Mouse (Mus musculus): ENCODE measurements at regions not wholly inside any gene's neighbourhood (a gene's known extent, or its start where the extent isn't known, plus 50 kb on each side); places are given as distances from the start of the nearest gene placed in this dataset.

GRCm38 (mm10) chr12:105898580-105899293 lies 111.3 kb upstream of the Vrk1 start:
- DNase-seq (ENCODE audit: low spot score in 2 of 2): no peak

DNA sequence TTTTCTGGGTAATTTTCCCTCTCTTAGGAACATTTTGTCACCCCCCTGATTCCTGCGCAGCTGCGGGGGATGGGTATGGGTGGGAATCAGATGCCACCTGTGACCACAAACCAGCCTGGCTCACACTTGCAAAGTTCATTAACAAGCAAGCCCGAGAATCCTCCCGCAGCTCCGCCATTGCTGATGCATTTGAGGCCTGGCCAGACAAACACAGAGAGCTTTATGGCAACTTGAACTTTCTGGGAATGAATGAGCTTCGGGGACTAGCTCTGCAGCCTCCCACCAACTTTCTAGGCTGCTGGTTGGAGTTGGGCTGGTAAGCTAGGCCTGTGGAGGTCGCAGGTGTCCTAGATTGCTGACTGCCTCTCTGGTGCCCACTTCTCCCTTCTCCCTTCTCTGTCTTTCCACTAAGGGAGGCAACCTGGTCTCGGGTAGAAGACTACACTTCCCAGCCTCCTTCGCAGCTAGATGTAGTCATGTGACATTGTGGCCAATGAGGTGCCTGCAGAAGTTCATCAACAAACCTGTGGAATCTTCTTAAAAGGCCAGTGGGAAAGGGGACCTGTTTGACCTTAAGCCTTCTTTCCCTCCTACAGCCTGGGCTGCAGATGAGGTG lies 110.6 kb upstream of the Vrk1 start:
- no peak for DNase-seq (ENCODE audit: low spot score in 2 of 2)

- no peak for DNase-seq (ENCODE audit: low spot score in 2 of 2)
Observed at GRCm38 (mm10) chr12:105900479-105900878, 109.5 kb upstream of the Vrk1 start.

GRCm38 (mm10) chr12:105903072-105903471 lies 107.0 kb upstream of the Vrk1 start:
- no peak for DNase-seq (ENCODE audit: low spot score in 2 of 2)

DNA sequence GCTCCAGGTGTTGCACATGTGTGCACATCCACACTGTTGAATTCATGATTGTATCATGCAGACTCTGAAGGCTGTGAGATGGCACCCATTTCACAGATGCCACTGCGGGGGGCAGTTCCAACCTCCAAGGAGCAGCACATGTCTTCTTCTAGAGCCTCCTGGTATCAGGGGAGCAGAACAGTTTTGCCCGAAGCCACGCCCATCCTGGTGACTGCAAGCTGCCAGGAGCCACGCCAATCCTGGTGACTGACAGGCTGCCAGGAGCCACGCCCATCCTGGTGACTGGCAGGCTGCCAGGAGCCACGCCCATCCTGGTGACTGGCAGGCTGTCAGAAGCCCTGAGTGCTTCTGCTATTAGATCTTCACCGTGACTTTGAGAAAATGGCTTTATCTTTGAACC lies 103.4 kb upstream of the Vrk1 start:
- no peak for DNase-seq (ENCODE audit: low spot score in 2 of 2)

DNA sequence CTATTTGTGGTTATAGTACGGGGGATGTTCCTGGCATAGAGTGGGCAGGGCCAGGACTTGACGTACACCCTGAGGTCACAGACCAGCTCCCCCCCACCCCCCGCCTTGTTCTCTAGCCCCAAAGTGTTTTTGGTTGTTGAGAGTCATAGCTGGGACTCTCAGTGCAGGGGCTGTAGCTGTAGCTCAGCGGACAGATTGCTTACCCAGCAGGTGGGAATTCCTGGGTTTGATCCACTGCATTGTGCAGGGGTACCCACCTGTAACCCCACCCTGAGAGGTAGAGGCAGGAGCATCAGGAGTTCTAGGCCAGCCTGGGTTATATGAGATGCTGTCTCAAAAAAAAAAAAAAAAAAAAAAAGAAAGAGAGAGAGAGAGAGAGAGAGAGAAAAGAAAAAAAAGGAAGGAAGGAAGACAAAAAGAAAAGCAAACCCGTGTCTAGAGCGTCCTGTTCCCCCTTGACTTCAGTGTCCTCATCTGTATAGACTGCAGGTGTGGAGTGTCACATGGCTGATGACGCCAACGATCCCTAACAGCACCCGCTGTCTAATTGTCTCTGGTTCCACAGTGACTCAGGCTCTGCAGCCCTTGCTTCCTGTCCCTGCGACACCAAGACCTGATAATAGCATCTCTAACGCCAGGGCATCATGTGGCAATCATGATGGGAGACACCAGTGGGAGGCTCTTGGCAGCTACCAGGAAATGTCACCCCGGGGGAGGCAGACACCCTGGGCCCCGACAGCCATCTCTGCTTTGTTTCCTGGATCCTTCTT lies 102.0 kb upstream of the Vrk1 start:
- DNase-seq (ENCODE audit: low spot score in 2 of 2): no peak

- DNase-seq (ENCODE audit: low spot score in 2 of 2): no peak
Observed at GRCm38 (mm10) chr12:105911556-105911955, 98.5 kb upstream of the Vrk1 start.

GRCm38 (mm10) chr12:105917388-105917963 lies 92.6 kb upstream of the Vrk1 start:
- DNase-seq (ENCODE audit: low spot score in 2 of 2): peak in 1 of 2 experiments; percentile 38

- no peak for DNase-seq (ENCODE audit: low spot score in 2 of 2)
Observed at GRCm38 (mm10) chr12:105918775-105919174, 91.3 kb upstream of the Vrk1 start.

GRCm38 (mm10) chr12:105927210-105927609 lies 82.8 kb upstream of the Vrk1 start:
- no peak for DNase-seq (ENCODE audit: low spot score in 2 of 2)

DNA sequence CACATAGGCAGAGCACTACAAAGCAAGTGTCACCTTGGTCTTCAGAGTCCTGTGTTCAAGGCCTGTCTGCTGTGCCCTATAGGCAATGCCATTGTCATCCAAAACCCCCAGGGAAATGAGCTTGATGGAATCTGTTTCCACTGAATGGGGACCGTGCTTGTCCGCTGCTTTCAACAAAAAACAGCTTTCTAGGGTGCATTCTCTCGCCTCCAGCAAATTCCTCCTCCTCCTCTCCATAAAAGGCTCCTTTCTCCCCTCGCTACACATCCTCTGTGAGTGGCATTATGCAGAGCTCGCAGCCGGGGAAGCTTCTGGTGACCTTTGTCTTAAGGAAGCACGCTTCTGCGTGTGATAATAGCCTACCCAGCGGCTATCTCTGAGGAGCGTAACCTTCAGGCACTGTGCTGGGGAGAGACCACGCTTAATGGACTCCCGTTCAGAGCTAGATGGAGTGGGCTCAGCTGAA lies 80.5 kb upstream of the Vrk1 start:
- DNase-seq (ENCODE audit: low spot score in 2 of 2): no peak

- peak; percentile 42 to 67 for DNase-seq (ENCODE audit: low spot score in 2 of 2)
Observed at GRCm38 (mm10) chr12:105935441-105935880, 74.6 kb upstream of the Vrk1 start.

DNA sequence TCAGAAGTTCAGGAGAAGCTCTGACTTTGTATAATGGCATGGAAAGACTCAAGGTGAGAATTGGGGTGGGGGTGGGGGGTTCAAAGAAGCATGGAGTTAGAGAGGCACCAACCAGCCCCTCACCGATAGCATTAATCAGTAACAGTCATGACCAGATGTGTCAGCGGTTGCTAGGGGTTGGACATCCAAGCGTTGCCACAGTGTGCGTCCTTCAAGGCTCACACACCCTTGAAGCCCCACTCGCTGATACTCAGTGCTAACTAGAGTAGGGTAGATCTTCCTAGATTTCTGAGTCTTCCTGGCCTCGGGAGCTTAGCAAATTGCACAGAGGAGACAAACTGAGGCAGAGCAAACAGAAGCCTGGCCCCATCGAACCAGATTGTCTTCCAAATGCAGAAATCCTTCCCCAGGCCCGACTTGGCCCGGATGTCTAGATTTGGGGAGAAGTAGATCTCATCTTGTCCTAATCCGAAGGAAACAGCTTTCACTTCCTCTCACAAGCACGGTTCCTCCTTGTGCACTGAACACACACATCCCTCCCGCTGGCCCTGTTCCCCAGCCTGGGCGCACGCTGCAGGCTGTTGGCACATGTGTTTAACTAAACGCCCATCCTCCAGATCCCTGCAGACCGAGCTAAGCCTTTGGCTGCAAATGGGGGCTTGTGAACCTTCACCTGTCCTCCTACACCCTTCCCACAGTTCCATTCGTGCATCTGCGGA lies 73.1 kb upstream of the Vrk1 start:
- peak; percentile 47 to 67 for DNase-seq (ENCODE audit: low spot score in 2 of 2)

DNA sequence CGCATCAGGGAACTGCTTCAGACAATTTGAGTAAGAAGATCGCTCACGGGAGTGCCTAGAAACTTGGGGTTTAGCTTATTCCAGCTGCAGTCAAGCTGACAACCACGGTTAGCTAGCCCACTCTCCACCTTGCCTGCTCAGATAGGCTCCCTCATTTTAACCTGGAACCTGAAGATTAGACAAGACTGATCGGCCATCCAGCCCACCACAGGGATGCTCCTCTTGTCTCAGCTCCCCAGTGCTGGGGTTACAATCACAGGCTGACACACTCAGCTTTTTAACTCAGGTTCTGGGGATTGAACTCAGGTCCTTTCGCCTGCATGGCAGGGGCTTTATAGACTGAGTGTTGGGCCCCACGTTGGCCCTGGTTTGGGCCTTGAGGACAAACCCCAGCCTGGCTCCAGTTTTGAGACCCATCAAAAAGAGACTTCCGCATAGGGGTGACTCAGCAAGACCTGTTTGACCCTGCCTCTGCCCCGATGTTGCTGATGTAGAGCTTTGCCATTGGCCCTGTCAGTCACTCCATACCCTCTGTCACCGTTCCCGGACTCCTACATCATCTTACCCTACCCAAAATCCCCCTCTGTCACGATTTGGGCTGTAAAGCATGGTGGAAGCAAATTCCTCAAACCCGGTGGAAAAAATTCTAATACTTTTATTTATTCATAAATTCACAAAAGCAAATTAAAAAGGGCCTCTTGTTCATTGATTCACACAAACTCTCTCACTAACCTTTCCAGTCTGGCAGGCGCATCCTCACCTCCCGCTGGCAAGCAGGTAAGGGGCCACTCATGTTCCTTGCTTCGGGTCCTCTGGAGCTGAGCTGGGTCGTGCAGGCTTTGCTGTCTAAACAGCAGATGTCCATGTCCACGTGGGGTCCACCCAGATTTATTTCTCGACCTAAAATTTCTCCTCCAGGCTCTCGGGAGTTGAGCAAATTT lies 67.6 kb upstream of the Vrk1 start:
- DNase-seq (ENCODE audit: low spot score in 2 of 2): no peak

DNA sequence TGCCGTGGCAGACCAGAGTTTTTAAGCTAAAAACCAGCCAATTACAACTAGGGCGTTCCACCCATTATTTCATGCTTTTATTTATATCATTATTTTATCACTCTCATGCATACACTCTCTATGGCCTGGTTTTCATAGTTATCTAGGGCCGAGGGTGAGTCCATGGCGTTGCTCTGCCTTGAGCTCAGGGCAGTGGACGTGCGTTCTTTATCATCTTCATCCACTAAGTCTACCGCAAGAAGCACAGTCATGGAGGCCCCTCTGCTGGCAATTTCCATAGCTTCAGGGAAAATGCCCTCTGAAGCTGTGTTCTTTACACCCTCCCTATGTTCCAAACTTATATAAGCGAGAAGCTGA lies 67.0 kb upstream of the Vrk1 start:
- no peak for DNase-seq (ENCODE audit: low spot score in 2 of 2)

DNA sequence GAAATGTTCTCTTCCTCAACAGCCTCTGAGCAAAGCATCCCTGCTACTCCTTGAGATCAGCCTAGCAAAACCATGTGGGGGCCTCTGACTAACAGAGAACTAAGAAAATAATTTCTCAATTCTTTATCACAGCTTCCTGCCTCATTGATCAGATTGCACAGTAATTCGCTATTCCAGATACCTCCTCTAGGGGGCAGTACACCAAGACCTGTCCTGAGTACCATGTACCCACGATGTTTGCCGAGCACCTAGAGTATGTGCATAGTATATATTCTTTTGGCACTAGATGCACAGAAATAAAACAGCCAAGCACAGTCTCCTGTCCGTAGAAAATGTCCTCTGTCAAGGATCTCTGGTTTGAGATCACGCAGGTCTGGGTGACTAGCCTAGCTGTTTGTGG lies 62.7 kb upstream of the Vrk1 start:
- no peak for DNase-seq (ENCODE audit: low spot score in 2 of 2)

DNA sequence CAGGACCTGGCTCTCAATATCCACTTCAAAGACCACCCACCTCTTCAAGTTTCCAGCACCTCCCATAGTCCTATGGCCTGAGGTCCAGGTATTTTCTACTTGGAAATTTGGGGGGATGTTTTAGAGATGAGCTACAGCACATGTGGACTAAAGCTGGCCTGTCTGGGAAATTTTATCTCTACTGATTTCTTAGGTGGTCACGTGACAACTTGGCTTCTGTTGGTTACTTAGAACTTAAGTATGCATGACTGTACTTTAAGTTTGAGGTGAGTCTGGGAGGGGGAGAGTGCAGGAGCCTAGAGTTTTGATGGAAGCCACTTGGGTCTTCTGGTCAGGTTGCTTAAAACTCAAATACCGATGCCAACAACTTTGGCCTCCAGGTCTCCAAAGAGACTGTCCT lies 61.7 kb upstream of the Vrk1 start:
- no peak for DNase-seq (ENCODE audit: low spot score in 2 of 2)

- no peak for DNase-seq (ENCODE audit: low spot score in 2 of 2)
Observed at GRCm38 (mm10) chr12:105955764-105956290, 54.2 kb upstream of the Vrk1 start.

DNA sequence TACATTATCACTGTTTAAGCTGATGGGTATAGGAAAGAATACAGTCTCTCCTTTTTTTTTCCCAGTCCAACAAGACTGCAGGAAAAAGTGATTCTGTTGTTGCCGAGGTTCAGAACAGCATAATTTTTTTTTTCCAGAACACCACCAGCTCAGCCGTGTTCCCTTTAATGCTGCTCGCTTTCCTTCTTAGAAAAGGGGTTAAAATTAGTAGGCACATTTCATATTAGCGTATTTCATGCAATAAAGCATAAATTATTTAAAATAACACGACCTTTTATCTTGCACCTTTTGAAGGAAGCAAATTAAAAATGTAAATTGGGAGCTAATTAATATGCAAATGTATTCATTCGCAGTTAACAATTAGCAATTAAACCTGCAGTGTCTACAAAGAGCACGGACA lies 50.3 kb upstream of the Vrk1 start:
- no peak for DNase-seq (ENCODE audit: low spot score in 2 of 2)
